Mouse (Mus musculus): ENCODE data around the gene Gm28308. TPM values are rescaled to one million over a fixed set of nuclear protein-coding genes. Genes with fewer than 3 reads are reported as not detected.

Gene Gm28308
- total and polyA plus RNA-seq, 3 experiments: not detected

- H3K79me2 ChIP-seq (replicated peaks; ENCODE audit: control insufficient read depth, insufficient read depth, low read length): no peaks in the 10 kb centered on the region
- DNase-seq: no peak
- WGBS: 21% methylated on average over 30 of the region's 30 CpGs
- H3K4me1 ChIP-seq (ENCODE audit: control insufficient read depth, insufficient read depth, low read length): no peaks in the 10 kb centered on the region
- H3K4me3 ChIP-seq: peak overlapping the region; percentile 9; the same call in 1 of the 2 replicates
- intact Hi-C loops (cut with DNase I): no loop called here
- H3K27me3 ChIP-seq (ENCODE audit: control insufficient read depth, insufficient read depth, low read length): peaks cover 13% of the 10 kb centered on the region
- TF ChIP-seq POLR2A (IDR thresholded peaks at IDR 0.05; ENCODE audit: insufficient read depth, low read depth, low read length) (no peak), CTCF (IDR thresholded peaks at IDR 0.05) (no peak), EP300 (IDR thresholded peaks at IDR 0.05; ENCODE audit: insufficient read depth, low read depth, low read length) (no peak)
- no peaks in the 10 kb centered on the region for H3K36me3 ChIP-seq (ENCODE audit: control insufficient read depth, insufficient read depth, low read length)
- no peak overlapping the region for H3K9ac ChIP-seq (ENCODE audit: low read depth, low read length)
- peak overlapping the region; percentile 47 for H3K27ac ChIP-seq
Observed at GRCm38 (mm10) chr6:52160511-52161335, 52.4 kb downstream of the Gm28308 start.

GRCm38 (mm10) chr6:52159979-52160378 is 53.2 kb downstream of the Gm28308 start:
- WGBS: 19% methylated on average over 9 of the region's 9 CpGs
- Histone ChIP-seq H3K27ac (no peak overlapping the region; the same call in 1 of the 2 replicates), H3K79me2 (replicated peaks; ENCODE audit: control insufficient read depth, insufficient read depth, low read length) (no peaks in the 10 kb centered on the region), H3K36me3 (ENCODE audit: control insufficient read depth, insufficient read depth, low read length) (no peaks in the 10 kb centered on the region), H3K27me3 (ENCODE audit: control insufficient read depth, insufficient read depth, low read length) (peaks cover 9% of the 10 kb centered on the region), H3K4me3 (no peak overlapping the region), H3K4me1 (ENCODE audit: control insufficient read depth, insufficient read depth, low read length) (no peaks in the 10 kb centered on the region), H3K9ac (ENCODE audit: low read depth, low read length) (no peak overlapping the region)
- TF ChIP-seq POLR2A (IDR thresholded peaks at IDR 0.05; ENCODE audit: insufficient read depth, low read depth, low read length) (no peak), EP300 (IDR thresholded peaks at IDR 0.05; ENCODE audit: insufficient read depth, low read depth, low read length) (no peak), CTCF (IDR thresholded peaks at IDR 0.05) (no peak)
- intact Hi-C loops (cut with DNase I): loop anchor here (2.0 to 5.0 kb wide), 2 partner anchors 31 to 73 kb away; partner anchors contain the start of gene Hoxa4
- DNase-seq: no peak

GRCm38 (mm10) chr6:52159164-52159761 is 53.9 kb downstream of the Gm28308 start:
- DNase-seq: peak in 1 of 2 experiments; percentile 48
- H3K27ac ChIP-seq: peak overlapping the region; percentile 79
- H3K4me1 ChIP-seq (ENCODE audit: control insufficient read depth, insufficient read depth, low read length): no peaks in the 10 kb centered on the region
- peaks cover 8% of the 10 kb centered on the region for H3K27me3 ChIP-seq (ENCODE audit: control insufficient read depth, insufficient read depth, low read length)
- intact Hi-C loops (cut with DNase I): loop anchor here (2.0 to 5.0 kb wide), 2 partner anchors 32 to 72 kb away; partner anchors contain the start of gene Hoxa4
- no peak overlapping the region for H3K9ac ChIP-seq (ENCODE audit: low read depth, low read length)
- H3K79me2 ChIP-seq (replicated peaks; ENCODE audit: control insufficient read depth, insufficient read depth, low read length): no peaks in the 10 kb centered on the region
- 14% methylated on average over 12 of the region's 12 CpGs for WGBS
- TF ChIP-seq POLR2A (IDR thresholded peaks at IDR 0.05; ENCODE audit: insufficient read depth, low read depth, low read length): no peak
- TF ChIP-seq EP300 (IDR thresholded peaks at IDR 0.05; ENCODE audit: insufficient read depth, low read depth, low read length): no peak
- no peak for TF ChIP-seq CTCF (IDR thresholded peaks at IDR 0.05)
- peak overlapping the region; percentile 67 for H3K4me3 ChIP-seq
- H3K36me3 ChIP-seq (ENCODE audit: control insufficient read depth, insufficient read depth, low read length): no peaks in the 10 kb centered on the region

GRCm38 (mm10) chr6:52158276-52159051 is 54.7 kb downstream of the Gm28308 start, which contains the start of gene Hoxa1:
TSS of gene Hoxa1 (minus strand) at chr6:52158317.
- intact Hi-C loops (cut with DNase I): loop anchor here (2.0 to 5.0 kb wide), 2 partner anchors 32 to 71 kb away; partner anchors contain the start of gene Hoxa4
- under 1% methylated on average over 55 of the region's 55 CpGs for WGBS
- TF ChIP-seq POLR2A (IDR thresholded peaks at IDR 0.05; ENCODE audit: insufficient read depth, low read depth, low read length) (peak; percentile 41; the same call in 1 of the 2 replicates), CTCF (IDR thresholded peaks at IDR 0.05) (no peak)

GRCm38 (mm10) chr6:52157466-52158275 is 55.5 kb downstream of the Gm28308 start:
- Histone ChIP-seq H3K4me1 (ENCODE audit: control insufficient read depth, insufficient read depth, low read length) (no peaks in the 10 kb centered on the region), H3K27me3 (ENCODE audit: control insufficient read depth, insufficient read depth, low read length) (peaks cover 4% of the 10 kb centered on the region; the same call in 1 of the 2 replicates), H3K4me3 (peak overlapping the region; percentile 67), H3K36me3 (ENCODE audit: control insufficient read depth, insufficient read depth, low read length) (no peaks in the 10 kb centered on the region), H3K79me2 (replicated peaks; ENCODE audit: control insufficient read depth, insufficient read depth, low read length) (no peaks in the 10 kb centered on the region), H3K9ac (ENCODE audit: low read depth, low read length) (0 out of 2 replicates have a peak overlapping the region, but pooled peaks have one; percentile 7), H3K27ac (no peak overlapping the region; the same call in 1 of the 2 replicates)
- 5% methylated on average over 31 of the region's 32 CpGs for WGBS
- DNase-seq: no peak
- intact Hi-C loops (cut with DNase I): loop anchor here (2.0 to 5.0 kb wide), 2 partner anchors 33 to 70 kb away; partner anchors contain the start of gene Hoxa4
- no peak for TF ChIP-seq EP300 (IDR thresholded peaks at IDR 0.05; ENCODE audit: insufficient read depth, low read depth, low read length)
- no peak for TF ChIP-seq POLR2A (IDR thresholded peaks at IDR 0.05; ENCODE audit: insufficient read depth, low read depth, low read length)
- no peak for TF ChIP-seq CTCF (IDR thresholded peaks at IDR 0.05)

More at GRCm38 (mm10) chr6:52158276-52159051, 54.7 kb downstream of the Gm28308 start, which contains the start of gene Hoxa1:
- H3K79me2 ChIP-seq (replicated peaks; ENCODE audit: control insufficient read depth, insufficient read depth, low read length): no peaks in the 10 kb centered on the region
- peak within 1 kb of the TSS; percentile 79 for H3K27ac ChIP-seq
- H3K27me3 ChIP-seq (ENCODE audit: control insufficient read depth, insufficient read depth, low read length): peaks cover 4% of the 10 kb centered on the region; the same call in 1 of the 2 replicates
- H3K4me3 ChIP-seq: peak within 1 kb of the TSS; percentile 67
- no peaks in the 10 kb centered on the region for H3K4me1 ChIP-seq (ENCODE audit: control insufficient read depth, insufficient read depth, low read length)
- peak; percentile 73 to 77 for DNase-seq
- peak within 1 kb of the TSS; percentile 64 for H3K9ac ChIP-seq (ENCODE audit: low read depth, low read length)
- no peaks in the 10 kb centered on the region for H3K36me3 ChIP-seq (ENCODE audit: control insufficient read depth, insufficient read depth, low read length)

Data from heart, adult 2 months (tissue).